Mouse (Mus musculus) T-helper 2 cell (primary cell): ENCODE measurements around the gene Trpm8.

Experiments used
- in situ Hi-C: fragments of 300-600 bp; cut with MboI, MseI; formaldehyde crosslinking; loops from one replicate; pipeline ENCODE4 v1.15.1; 2025; ENCODE audit warnings: high pct_unique_total_duplicates

Trpm8 gene

DNA sequence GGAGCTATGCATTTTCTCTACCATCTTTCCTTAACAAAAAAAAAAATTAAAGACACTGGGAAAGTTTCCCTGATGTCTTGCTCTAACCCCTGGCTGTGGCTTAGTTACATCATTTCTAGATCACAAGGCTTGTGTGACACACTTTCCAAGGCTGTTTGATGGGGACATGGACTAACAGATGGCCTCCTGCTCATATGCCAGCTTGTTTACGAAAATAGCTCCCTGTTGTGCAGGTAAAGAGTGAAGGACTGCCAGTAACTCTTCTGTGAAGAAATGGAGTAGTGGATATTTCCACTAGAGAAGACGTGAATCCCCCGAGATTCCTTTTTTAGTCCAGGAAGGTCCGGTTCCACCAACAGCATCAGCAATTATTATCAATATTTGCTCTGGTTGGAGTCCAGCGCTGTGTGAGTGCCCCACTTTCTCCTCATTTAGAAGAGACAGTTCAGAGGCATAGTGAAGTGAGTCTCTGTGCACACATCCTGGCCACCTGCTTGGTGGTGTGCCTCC is 71.1 kb downstream of the Trpm8 start:
- in situ Hi-C loops, result loop anchor here (10.0 to 25.0 kb wide), 2 partner anchors 536 to 1784 kb away; partner anchors contain the start of gene Sag

GRCm38 (mm10) chr1:88350761-88351160 is 73.3 kb downstream of the Trpm8 start:
- in situ Hi-C loops, result no loop called here

DNA sequence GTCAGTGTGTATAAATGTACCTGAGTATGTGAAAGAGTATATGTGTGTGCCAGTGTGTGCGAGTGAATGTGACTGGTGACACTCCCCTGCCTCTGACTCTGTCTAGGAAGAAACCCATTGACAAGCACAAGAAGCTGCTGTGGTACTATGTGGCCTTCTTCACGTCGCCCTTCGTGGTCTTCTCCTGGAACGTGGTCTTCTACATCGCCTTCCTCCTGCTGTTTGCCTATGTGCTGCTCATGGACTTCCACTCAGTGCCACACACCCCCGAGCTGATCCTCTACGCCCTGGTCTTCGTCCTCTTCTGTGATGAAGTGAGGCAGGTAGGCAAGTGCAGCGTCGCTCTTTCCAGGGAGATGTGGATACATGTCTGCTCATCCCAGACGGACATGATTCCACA is 77.6 kb downstream of the Trpm8 start:
- in situ Hi-C loops, result no loop called here

DNA sequence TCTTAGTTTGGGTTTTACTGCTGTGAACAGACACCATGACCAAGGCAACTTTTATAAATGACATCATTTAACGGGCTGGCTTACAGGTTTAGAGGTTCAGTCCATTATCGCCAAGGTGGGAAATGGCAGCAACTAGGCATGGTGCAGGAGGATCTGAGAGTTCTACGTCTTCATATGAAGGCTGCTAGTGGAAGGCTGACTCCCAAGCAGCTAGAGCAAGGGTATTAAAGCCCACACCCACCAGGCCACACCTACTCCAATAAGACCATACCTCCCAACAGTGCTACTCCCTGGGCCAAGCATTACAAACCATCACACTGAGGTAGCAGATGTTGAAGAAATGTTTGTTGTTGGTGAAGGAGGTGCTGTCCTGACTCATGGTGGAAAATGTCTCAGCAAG is 78.2 kb downstream of the Trpm8 start:
- in situ Hi-C loops, result no loop called here

GRCm38 (mm10) chr1:88356616-88357015 is 79.2 kb downstream of the Trpm8 start:
- in situ Hi-C loops, result no loop called here

DNA sequence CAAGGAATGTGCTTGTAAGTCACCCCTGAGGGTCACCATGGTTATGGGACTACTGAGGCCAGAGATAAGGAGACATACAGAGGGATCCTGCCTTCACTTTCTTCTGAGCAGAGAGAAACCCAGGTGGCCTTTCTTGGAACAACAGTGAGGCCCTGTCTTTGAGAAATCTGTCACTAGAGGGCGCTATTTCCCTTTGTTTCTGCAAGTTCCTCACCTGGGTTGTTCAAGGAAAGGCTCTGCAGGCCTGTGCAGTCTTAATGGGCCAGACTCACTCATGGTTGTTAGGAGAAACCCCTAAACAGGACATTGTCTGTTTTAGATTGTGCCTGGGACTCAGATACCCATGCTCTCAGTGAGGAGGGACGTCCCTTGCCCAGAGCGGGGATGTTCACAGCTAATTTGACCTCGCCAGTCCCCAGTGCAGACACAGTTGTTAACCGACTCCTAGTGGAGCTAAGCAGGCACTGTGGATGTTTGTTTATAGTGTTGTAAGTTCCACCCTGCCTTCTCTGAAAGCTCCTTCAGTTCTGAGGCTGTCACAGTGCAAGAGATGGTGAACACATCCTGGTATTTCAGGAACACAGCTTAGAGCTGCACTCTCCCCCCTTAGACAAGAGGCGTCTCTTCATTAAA is 80.1 kb downstream of the Trpm8 start:
- in situ Hi-C loops, result no loop called here

GRCm38 (mm10) chr1:88358102-88358654 is 80.7 kb downstream of the Trpm8 start:
- in situ Hi-C loops, result no loop called here

DNA sequence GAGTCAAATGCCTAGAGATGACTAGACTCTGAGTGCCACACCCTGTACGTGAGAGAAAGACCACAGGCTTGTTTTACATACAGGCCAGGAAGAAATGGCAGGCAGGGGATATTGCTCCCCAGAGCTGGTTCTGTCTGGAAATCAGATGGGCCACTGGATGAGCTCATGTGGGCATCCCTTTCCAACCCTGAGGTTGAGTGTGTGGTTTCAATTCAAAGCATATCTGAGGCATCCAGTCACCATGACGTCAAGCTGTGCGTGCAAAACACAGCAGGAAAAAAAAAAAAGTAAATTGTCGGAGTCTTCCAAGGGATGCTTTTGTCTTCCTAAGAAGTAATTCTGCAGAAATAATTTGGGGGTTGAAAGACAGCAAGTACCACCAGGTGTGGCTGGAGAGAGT is 83.6 kb downstream of the Trpm8 start:
- in situ Hi-C loops, result no loop called here

DNA sequence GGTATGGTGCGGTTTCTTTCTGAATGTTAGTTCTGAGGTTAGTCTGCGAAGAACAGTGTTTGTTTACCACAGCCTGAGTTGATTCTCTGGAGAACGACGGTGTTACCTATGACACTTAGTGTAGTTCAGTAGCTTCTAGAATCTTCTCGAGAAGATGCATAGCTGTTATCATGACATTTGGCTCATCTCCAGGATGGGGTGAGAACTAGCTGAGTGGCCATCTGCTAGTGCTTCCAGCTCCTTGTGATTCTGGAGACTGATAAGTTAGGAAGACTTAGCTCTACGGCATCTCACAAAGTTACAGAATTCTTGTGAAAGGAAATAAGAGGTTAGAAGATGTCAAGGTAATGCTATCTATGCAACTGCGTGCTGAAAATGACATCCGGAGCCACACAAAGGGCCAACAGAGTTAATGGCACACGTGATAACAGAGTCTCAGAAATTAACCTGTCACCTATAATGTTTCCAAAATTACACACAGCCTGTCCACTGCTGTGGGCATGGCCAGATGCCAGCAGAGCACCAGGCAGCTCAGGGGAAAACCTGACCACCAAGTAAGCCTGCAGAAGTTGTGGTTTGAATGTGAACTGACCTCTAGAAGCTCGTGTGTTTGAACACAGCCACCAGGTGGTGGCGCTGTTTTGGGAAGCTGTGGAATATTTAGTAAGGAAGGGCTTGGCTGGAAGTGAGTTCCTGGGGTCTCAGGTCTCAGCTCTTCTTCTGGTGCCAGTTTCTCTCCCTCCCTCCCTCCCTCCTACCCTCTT is 89.6 kb downstream of the Trpm8 start:
- in situ Hi-C loops, result no loop called here

- in situ Hi-C loops, result loop anchor here (25.0 kb wide), 1 partner anchor 809 kb away; no protein-coding TSS in a partner anchor
These were observed 101.0 kb downstream of the Trpm8 start for GRCm38 (mm10) chr1:88378446-88378845.

GRCm38 (mm10) chr1:88391632-88392031 is 114.2 kb downstream of the Trpm8 start:
- in situ Hi-C loops, result loop anchor here (25.0 kb wide), 1 partner anchor 796 kb away; no protein-coding TSS in a partner anchor

DNA sequence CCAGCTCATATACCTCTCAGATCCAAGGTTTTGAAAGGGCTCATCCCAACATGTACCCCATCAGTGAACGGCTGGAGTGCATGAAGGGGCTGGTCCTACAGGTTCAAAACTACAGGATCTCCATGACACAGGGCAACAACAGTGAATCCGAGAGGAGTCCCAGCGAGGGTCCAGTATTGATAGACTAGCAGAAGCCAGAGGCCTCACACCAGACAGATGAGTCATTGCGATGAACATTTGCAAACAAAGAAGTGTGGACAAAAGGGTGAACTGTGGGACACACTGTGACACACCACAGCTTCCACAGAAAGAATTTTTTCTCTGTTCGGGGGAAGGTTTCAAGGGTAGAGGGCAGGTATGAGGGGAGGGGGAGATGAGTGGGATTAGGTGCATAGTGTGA is 115.9 kb downstream of the Trpm8 start:
- in situ Hi-C loops, result loop anchor here (25.0 kb wide), 1 partner anchor 794 kb away; no protein-coding TSS in a partner anchor

DNA sequence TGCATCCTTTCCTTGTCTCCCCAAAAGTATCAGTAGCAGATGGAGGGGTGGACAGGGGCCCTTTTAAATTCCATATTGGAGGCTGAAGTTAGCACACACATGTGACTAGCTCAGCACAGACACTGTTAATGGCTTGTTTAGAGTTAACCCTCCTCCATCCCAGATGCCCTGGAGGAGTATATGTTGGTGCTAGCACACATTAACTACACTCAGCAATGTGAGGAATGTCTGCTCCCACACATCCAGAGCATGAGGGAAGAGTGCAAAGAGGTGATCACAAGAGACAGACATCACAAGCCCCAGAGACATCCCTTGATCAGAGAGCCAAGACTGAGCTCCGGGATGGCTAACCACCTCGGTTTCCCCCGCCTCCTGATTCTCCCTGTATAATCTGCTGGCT is 125.9 kb downstream of the Trpm8 start:
- in situ Hi-C loops, result no loop called here

DNA sequence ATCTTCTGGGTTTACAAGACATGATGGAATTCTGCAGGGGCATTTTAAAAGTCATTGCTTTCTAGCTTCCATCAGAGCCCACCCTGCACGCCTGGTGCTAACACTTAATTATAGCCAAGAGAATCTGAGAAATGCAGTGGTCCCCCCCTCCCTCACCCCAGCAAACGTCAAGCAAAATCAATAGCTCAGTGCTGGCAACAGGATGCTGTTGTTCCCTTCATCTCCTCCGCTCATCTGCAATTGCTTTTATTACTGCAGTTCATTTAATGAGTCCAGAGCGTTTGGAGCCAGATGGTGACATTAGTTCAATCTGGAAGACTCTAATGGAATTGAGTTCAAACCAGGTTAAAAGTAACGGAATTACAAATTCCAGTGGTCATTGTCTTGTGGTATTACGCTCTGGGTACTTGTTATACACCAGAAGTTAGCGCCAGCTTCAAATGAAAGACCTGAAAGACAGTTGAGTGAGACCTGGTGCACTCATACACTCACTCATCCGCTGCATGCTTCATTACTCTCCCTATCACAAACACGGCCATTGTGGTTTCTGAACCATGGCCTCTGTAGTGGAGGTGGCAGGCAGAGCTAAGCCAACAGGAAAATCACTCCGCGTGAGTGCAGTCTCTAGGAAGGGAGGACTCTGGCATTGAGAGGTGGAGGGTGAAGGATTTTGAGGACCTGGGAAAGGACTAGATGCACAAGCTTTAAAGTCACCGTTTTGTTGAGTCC is 128.8 kb downstream of the Trpm8 start:
- in situ Hi-C loops, result no loop called here

- in situ Hi-C loops, result no loop called here
These were observed 129.3 kb downstream of the Trpm8 start, which contains the start of gene Spp2 for GRCm38 (mm10) chr1:88406807-88407198. Gene Spp2, plus strand, starts transcription at chr1:88406961.

DNA sequence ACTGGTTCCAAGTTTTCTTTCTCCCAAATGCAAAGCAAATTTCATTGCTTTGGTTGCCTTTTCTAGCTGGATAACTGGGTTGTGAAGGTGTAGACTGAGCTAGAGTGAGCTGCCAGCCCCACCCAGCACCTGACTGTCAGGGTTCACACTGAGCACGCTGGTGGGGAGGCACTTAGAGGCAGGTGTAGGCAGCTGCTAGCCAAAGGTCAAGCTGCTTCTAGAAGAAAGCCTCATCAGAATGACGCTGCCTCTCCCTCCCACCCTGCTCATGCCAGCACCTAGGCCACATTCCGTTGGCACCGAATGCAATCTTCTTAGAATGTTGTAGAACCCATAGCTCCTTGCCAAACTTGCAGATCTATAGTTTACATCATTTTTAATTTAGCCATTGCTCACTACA is 130.9 kb downstream of the Trpm8 start:
- in situ Hi-C loops, result no loop called here

GRCm38 (mm10) chr1:88412013-88412412 is 134.6 kb downstream of the Trpm8 start:
- in situ Hi-C loops, result no loop called here

- in situ Hi-C loops, result no loop called here
These were observed 141.5 kb downstream of the Trpm8 start for GRCm38 (mm10) chr1:88418943-88419342.

GRCm38 (mm10) chr1:88422045-88422444 is 144.6 kb downstream of the Trpm8 start:
- in situ Hi-C loops, result loop anchor here (5.0 kb wide), 1 partner anchor 320 kb away; no protein-coding TSS in a partner anchor

GRCm38 (mm10) chr1:88422846-88423395 is 145.5 kb downstream of the Trpm8 start:
- in situ Hi-C loops, result loop anchor here (5.0 kb wide), 1 partner anchor 319 kb away; no protein-coding TSS in a partner anchor

GRCm38 (mm10) chr1:88424602-88425252 is 147.3 kb downstream of the Trpm8 start:
- in situ Hi-C loops, result loop anchor here (5.0 kb wide), 1 partner anchor 318 kb away; no protein-coding TSS in a partner anchor
